Mouse (Mus musculus) heart, adult 2 months (tissue): ENCODE measurements at regions not wholly inside any gene's neighbourhood (a gene's known extent, or its start where the extent isn't known, plus 50 kb on each side); places are given as distances from the start of the nearest gene placed in this dataset.

ENCODE experiments used
- DNase-seq, 2 experiments: peaks; one replicate each; pipeline ENCODE4 v3.0.0; 2021
- H3K27ac ChIP-seq: fragments of 200-600 bp; 2 replicates; pipeline ENCODE4 v1.8.1; 2022
- H3K27me3 ChIP-seq: fragments of 200-500 bp; 2 replicates; pipeline ENCODE4 v1.6.1; 2012; ENCODE audit warnings: mild to moderate bottlenecking, low read length, inconsistent platforms, mixed read lengths; ENCODE audit not compliant: control insufficient read depth, insufficient read depth
- H3K36me3 ChIP-seq: fragments of 200-500 bp; 2 replicates; pipeline ENCODE4 v1.6.1; 2012; ENCODE audit warnings: low read length, inconsistent platforms; ENCODE audit not compliant: control insufficient read depth, insufficient read depth
- H3K4me1 ChIP-seq: fragments of 200-500 bp; 2 replicates; pipeline ENCODE4 v1.6.1; 2011; ENCODE audit warnings: low read length; ENCODE audit not compliant: control insufficient read depth, insufficient read depth
- H3K4me3 ChIP-seq: fragments of 200-600 bp; 2 replicates; pipeline ENCODE4 v1.8.1; 2022
- H3K79me2 ChIP-seq: fragments of 200-500 bp; replicated peaks from 2 replicates; pipeline ENCODE4 v1.6.1; 2012; ENCODE audit warnings: mild to moderate bottlenecking, inconsistent platforms, low read length, moderate library complexity, mixed read lengths; ENCODE audit not compliant: control insufficient read depth, insufficient read depth
- H3K9ac ChIP-seq: fragments of 200-500 bp; 2 replicates; pipeline ENCODE4 v1.6.1; 2012; ENCODE audit warnings: low read depth, mild to moderate bottlenecking, control low read depth, inconsistent platforms, low read length, mixed read lengths
- CTCF ChIP-seq: fragments of 200-600 bp; IDR thresholded peaks from 2 replicates; pipeline ENCODE4 v1.8.1; 2022; ENCODE audit warnings: antibody characterized with exemption, mild to moderate bottlenecking, moderate library complexity
- EP300 ChIP-seq: fragments of 200-500 bp; IDR thresholded peaks from 2 replicates; pipeline ENCODE4 v1.6.1; 2011; ENCODE audit warnings: low read depth, low read length, control low read depth; ENCODE audit not compliant: insufficient read depth
- POLR2A ChIP-seq: fragments of 200-500 bp; IDR thresholded peaks from 2 replicates; pipeline ENCODE4 v1.6.1; 2011; ENCODE audit warnings: mild to moderate bottlenecking, low read depth, low read length, control low read depth; ENCODE audit not compliant: insufficient read depth
- WGBS: fragments of 180-500 bp; shearing (Covaris S2); methylation state at CpG from one replicate; pipeline ENCODE4 v1.1.7; 2018; 5-methylcytosine and 5-hydroxymethylcytosine counted together
- intact Hi-C: fragments of 180-260 bp; cut with DNase I; formaldehyde crosslinking; loops from one replicate; pipeline ENCODE4 v1.15.1; 2025

DNA sequence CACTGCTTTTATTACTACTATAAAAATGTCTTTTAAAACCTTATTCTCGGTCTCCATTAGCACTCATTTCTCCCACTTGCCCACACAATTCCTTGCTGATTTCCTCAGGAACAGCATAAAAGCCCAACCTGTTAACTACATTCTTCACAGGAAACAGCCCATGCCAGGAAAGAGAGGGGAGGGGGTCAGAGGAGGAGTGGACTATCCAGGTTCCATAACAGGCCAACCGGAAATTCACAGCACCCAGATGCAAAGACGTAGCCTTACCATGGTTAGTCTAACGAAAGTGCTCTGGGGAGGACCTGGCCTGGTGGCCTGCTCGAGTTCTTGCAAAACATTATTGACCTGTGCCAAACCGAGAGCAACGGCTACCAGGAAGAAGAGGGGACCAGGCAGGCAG, 94.3 kb downstream of the Zfp706 start:
- no peak overlapping the region for H3K27ac ChIP-seq
- WGBS: 67% methylated on average over 7 of the region's 7 CpGs
- H3K36me3 ChIP-seq: no peaks in the 10 kb centered on the region
- H3K9ac ChIP-seq: no peak overlapping the region
- no peaks in the 10 kb centered on the region for H3K27me3 ChIP-seq
- no peak overlapping the region for H3K4me3 ChIP-seq
- no peaks in the 10 kb centered on the region for H3K4me1 ChIP-seq
- H3K79me2 ChIP-seq: no peaks in the 10 kb centered on the region
- DNase-seq: no peak
- intact Hi-C loops: no loop called here
- TF ChIP-seq EP300 (no peak), POLR2A (no peak), CTCF (no peak)

GRCm38 (mm10) chr15:36910272-36910671, 97.3 kb downstream of the Zfp706 start:
- TF ChIP-seq CTCF (no peak), EP300 (no peak), POLR2A (no peak)
- no peak overlapping the region for H3K27ac ChIP-seq
- H3K4me1 ChIP-seq: no peaks in the 10 kb centered on the region
- H3K27me3 ChIP-seq: no peaks in the 10 kb centered on the region
- no peak for DNase-seq
- WGBS: 91% methylated on average over 2 of the region's 2 CpGs
- H3K36me3 ChIP-seq: no peaks in the 10 kb centered on the region
- H3K9ac ChIP-seq: no peak overlapping the region
- intact Hi-C loops: no loop called here
- H3K79me2 ChIP-seq: no peaks in the 10 kb centered on the region
- H3K4me3 ChIP-seq: no peak overlapping the region

GRCm38 (mm10) chr15:36909494-36909893, 98.1 kb downstream of the Zfp706 start:
- no peaks in the 10 kb centered on the region for H3K36me3 ChIP-seq
- intact Hi-C loops: no loop called here
- no peak overlapping the region for H3K4me3 ChIP-seq
- H3K27me3 ChIP-seq: no peaks in the 10 kb centered on the region
- H3K9ac ChIP-seq: no peak overlapping the region
- H3K79me2 ChIP-seq: no peaks in the 10 kb centered on the region
- no peak for DNase-seq
- H3K27ac ChIP-seq: no peak overlapping the region
- 85% methylated on average over 3 of the region's 3 CpGs for WGBS
- no peaks in the 10 kb centered on the region for H3K4me1 ChIP-seq
- TF ChIP-seq POLR2A (no peak), CTCF (no peak), EP300 (no peak)

DNA sequence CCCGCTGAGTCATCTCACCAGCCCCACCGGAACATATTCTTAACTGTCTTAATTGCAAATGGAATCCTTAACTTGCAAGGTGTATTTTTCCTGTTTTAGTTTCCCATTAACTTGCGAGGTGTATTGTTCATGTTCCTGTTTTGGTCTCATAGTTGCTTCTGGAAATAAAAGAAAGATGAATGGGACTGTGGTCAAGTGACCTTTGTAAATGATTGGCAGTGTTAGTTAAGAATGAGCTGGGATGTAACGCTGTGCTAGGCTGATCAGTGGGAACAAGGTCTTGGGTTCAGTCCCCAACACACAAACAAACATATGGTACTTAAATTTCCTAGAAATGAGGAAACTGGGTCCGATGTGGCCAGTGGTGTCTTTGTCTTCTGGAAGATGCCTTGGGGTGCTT, 100.8 kb downstream of the Zfp706 start:
- 66% methylated on average over 5 of the region's 5 CpGs for WGBS
- no peak for DNase-seq
- intact Hi-C loops: no loop called here
- Histone ChIP-seq H3K27me3 (no peaks in the 10 kb centered on the region), H3K79me2 (no peaks in the 10 kb centered on the region), H3K9ac (no peak overlapping the region), H3K36me3 (no peaks in the 10 kb centered on the region), H3K4me1 (no peaks in the 10 kb centered on the region), H3K27ac (no peak overlapping the region), H3K4me3 (no peak overlapping the region)
- TF ChIP-seq CTCF (no peak), POLR2A (no peak), EP300 (no peak)

DNA sequence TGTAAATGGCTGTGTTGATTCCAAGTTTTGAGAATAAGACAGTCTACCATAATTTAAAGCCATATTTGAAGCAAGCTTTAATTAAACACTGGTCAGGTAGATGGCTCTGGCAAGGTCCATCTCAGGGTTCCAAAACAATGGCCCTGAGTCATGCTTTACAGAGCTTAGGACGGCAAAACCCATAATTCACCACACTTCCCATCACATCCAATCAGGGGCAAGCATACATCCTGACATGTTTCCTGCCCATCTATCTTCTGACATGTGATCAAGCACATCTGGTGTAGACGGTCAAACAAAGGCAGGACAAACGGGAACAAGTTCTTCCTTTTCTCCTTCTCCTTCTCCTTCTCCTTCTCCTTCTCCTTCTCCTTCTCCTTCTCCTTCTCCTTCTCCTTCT, 101.5 kb downstream of the Zfp706 start:
- H3K27ac ChIP-seq: no peak overlapping the region
- no peaks in the 10 kb centered on the region for H3K79me2 ChIP-seq
- no peaks in the 10 kb centered on the region for H3K36me3 ChIP-seq
- H3K4me3 ChIP-seq: no peak overlapping the region
- H3K27me3 ChIP-seq: no peaks in the 10 kb centered on the region
- no peak for DNase-seq
- 51% methylated on average over 3 of the region's 3 CpGs for WGBS
- no peaks in the 10 kb centered on the region for H3K4me1 ChIP-seq
- intact Hi-C loops: no loop called here
- no peak overlapping the region for H3K9ac ChIP-seq
- TF ChIP-seq POLR2A: no peak

GRCm38 (mm10) chr15:36903922-36904321, 103.7 kb downstream of the Zfp706 start:
- H3K27ac ChIP-seq: no peak overlapping the region
- DNase-seq: no peak
- WGBS: 75% methylated on average over 5 of the region's 5 CpGs

DNA sequence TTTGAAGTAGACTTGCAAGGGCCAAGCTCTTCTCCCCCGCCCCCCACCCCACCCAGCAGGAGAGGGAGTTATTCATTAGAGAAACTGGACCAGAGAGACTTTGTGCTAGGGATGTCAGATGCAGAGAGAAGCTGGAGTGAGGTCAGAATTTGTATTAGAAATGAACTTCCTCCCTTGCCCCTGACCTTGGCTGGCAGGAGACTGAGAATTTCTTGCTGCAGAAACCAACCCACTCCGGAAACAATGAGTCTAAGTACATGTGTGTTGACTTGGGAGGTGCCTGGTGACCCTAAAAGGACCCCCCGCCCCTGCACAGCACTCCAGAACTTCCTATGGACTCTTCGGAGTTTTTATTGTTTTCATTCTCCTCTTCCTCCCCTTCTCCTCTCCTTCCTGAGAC, 104.3 kb downstream of the Zfp706 start:
- no peak for TF ChIP-seq EP300
- no peak for TF ChIP-seq CTCF
- no peak for TF ChIP-seq POLR2A
- 43% methylated on average over 4 of the region's 4 CpGs for WGBS
- no peak overlapping the region for H3K27ac ChIP-seq

More at GRCm38 (mm10) chr15:36903922-36904321, 103.7 kb downstream of the Zfp706 start:
- Histone ChIP-seq H3K4me1 (no peaks in the 10 kb centered on the region), H3K79me2 (no peaks in the 10 kb centered on the region), H3K9ac (no peak overlapping the region), H3K4me3 (no peak overlapping the region), H3K27me3 (no peaks in the 10 kb centered on the region), H3K36me3 (no peaks in the 10 kb centered on the region)
- intact Hi-C loops: no loop called here
- TF ChIP-seq CTCF (no peak), POLR2A (no peak), EP300 (no peak)

More for the DNA sequence above, 104.3 kb downstream of the Zfp706 start:
- no peak for DNase-seq
- Histone ChIP-seq H3K4me3 (no peak overlapping the region), H3K36me3 (no peaks in the 10 kb centered on the region), H3K9ac (no peak overlapping the region), H3K4me1 (no peaks in the 10 kb centered on the region), H3K79me2 (no peaks in the 10 kb centered on the region), H3K27me3 (no peaks in the 10 kb centered on the region)
- intact Hi-C loops: no loop called here
